Mouse (Mus musculus) embryonic facial prominence, embryonic 11.5 days (tissue): ENCODE measurements at regions not wholly inside any gene's neighbourhood (a gene's known extent, or its start where the extent isn't known, plus 50 kb on each side); places are given as distances from the start of the nearest gene placed in this dataset.
A peak's percentile ranks its signal among the peaks of the same experiment; 100 is the strongest.

Experiments used
- ATAC-seq: fragments of 200-750 bp; cut with Nextera tagmentation; replicated peaks from 2 replicates; pipeline ENCODE4 v1.8.0; 2017; ENCODE audit warnings: low read depth; ENCODE audit not compliant: insufficient number of reproducible peaks, low FRiP score, low TSS enrichment
- DNase-seq: peaks from one replicate; pipeline ENCODE4 v3.0.0-alpha.2; 2015; ENCODE audit warnings: low spot score
- H3K27ac ChIP-seq: fragments of 300-500 bp; sonication (generic); replicated peaks from 2 replicates; pipeline ENCODE4 v1.5.1; 2014; ENCODE audit warnings: mild to moderate bottlenecking, low read depth, low read length, control low read depth
- H3K27me3 ChIP-seq: fragments of 300-500 bp; sonication (generic); 2 replicates; pipeline ENCODE4 v1.6.1; 2014; ENCODE audit warnings: mild to moderate bottlenecking, low read length, moderate library complexity, mixed read lengths; ENCODE audit not compliant: control insufficient read depth, insufficient read depth
- H3K36me3 ChIP-seq: fragments of 300-500 bp; sonication (generic); replicated peaks from 2 replicates; pipeline ENCODE4 v1.6.1; 2014; ENCODE audit warnings: low read depth, mild to moderate bottlenecking, low read length, moderate library complexity, mixed read lengths; ENCODE audit not compliant: control insufficient read depth, insufficient read depth
- H3K4me1 ChIP-seq: fragments of 300-500 bp; sonication (generic); 2 replicates; pipeline ENCODE4 v1.6.1; 2014; ENCODE audit warnings: low read length, mixed read lengths; ENCODE audit not compliant: control insufficient read depth, insufficient read depth
- H3K4me2 ChIP-seq: fragments of 300-500 bp; sonication (generic); 2 replicates; pipeline ENCODE4 v1.6.1; 2014; ENCODE audit warnings: low read depth, mild to moderate bottlenecking, control low read depth, low read length, moderate library complexity
- H3K4me3 ChIP-seq: fragments of 300-500 bp; sonication (generic); 2 replicates; pipeline ENCODE4 v1.5.1; 2014; ENCODE audit warnings: low read depth, low read length, control low read depth
- H3K9ac ChIP-seq: fragments of 300-500 bp; sonication (generic); replicated peaks from 2 replicates; pipeline ENCODE4 v1.6.1; 2014; ENCODE audit warnings: mild to moderate bottlenecking, control low read depth, low read length
- H3K9me3 ChIP-seq: fragments of 300-500 bp; sonication (generic); replicated peaks from 2 replicates; pipeline ENCODE4 v1.6.1; 2016; ENCODE audit warnings: mild to moderate bottlenecking, low read length, inconsistent platforms, mixed read lengths; ENCODE audit not compliant: control insufficient read depth
- WGBS: fragments of 180-500 bp; shearing (Covaris S2); extraction: QIAGEN DNeasy Blood & Tissue Kit; methylation state at CpG from one replicate; pipeline ENCODE4 v1.1.7; 2014; 5-methylcytosine and 5-hydroxymethylcytosine counted together

GRCm38 (mm10) chrX:17026161-17026829 is 114.7 kb upstream of the Ndp start:
- no peaks in the 10 kb centered on the region for H3K9me3 ChIP-seq
- DNase-seq (no peak), ATAC-seq (no peak)
- no peaks in the 10 kb centered on the region for H3K27me3 ChIP-seq
- no peak overlapping the region for H3K9ac ChIP-seq
- no peak overlapping the region for H3K4me2 ChIP-seq
- no peaks in the 10 kb centered on the region for H3K4me1 ChIP-seq
- no peaks in the 10 kb centered on the region for H3K36me3 ChIP-seq
- no peak overlapping the region for H3K27ac ChIP-seq
- no peak overlapping the region for H3K4me3 ChIP-seq

- H3K27ac ChIP-seq: no peak overlapping the region
- DNase-seq (no peak), ATAC-seq (no peak)
- H3K4me1 ChIP-seq: no peaks in the 10 kb centered on the region
- H3K4me2 ChIP-seq: no peak overlapping the region
- 50% methylated on average over 1 of the region's 1 CpGs for WGBS
- no peak overlapping the region for H3K9ac ChIP-seq
- H3K36me3 ChIP-seq: no peaks in the 10 kb centered on the region
- no peaks in the 10 kb centered on the region for H3K27me3 ChIP-seq
- H3K4me3 ChIP-seq: no peak overlapping the region
- H3K9me3 ChIP-seq: no peaks in the 10 kb centered on the region
These were observed 106.2 kb upstream of the Ndp start for GRCm38 (mm10) chrX:17017823-17018222.

GRCm38 (mm10) chrX:17009188-17009587 is 97.6 kb upstream of the Ndp start:
- Histone ChIP-seq H3K36me3 (no peaks in the 10 kb centered on the region), H3K9me3 (no peaks in the 10 kb centered on the region), H3K4me1 (no peaks in the 10 kb centered on the region), H3K27ac (no peak overlapping the region), H3K9ac (no peak overlapping the region), H3K4me2 (no peak overlapping the region), H3K27me3 (no peaks in the 10 kb centered on the region), H3K4me3 (no peak overlapping the region)
- no peak for ATAC-seq
- no peak for DNase-seq
- WGBS: 74% methylated on average over 2 of the region's 2 CpGs

- Histone ChIP-seq H3K9me3 (no peaks in the 10 kb centered on the region), H3K9ac (no peak overlapping the region), H3K4me1 (no peaks in the 10 kb centered on the region), H3K27ac (no peak overlapping the region), H3K36me3 (no peaks in the 10 kb centered on the region), H3K27me3 (no peaks in the 10 kb centered on the region), H3K4me2 (no peak overlapping the region), H3K4me3 (no peak overlapping the region)
- 0 out of 2 replicates have a peak, but pooled peaks have one; percentile 48 for ATAC-seq
- peak; percentile 4 for DNase-seq
- WGBS: 35% methylated on average over 5 of the region's 5 CpGs
These were observed 87.0 kb upstream of the Ndp start for GRCm38 (mm10) chrX:16998578-16998977.
